Mouse (Mus musculus): ENCODE data around the gene Cyp2f2. TPM values are rescaled to one million over a fixed set of nuclear protein-coding genes. Genes with fewer than 3 reads are reported as not detected.

Gene Cyp2f2
- polyA plus RNA-seq (2015; fragmentation: Nextera tagmentation; extraction: Ambion mirVana) = 0.30 and 0.49 TPM in 2 replicates

GRCm38 (mm10) chr7:27119676-27120075 lies at the start of gene Cyp2f2:
Gene Cyp2f2 (plus strand): TSS chr7:27119909.
- ATAC-seq (ENCODE audit: low FRiP score, low TSS enrichment) = no peak
- Histone ChIP-seq H3K4me3 (ENCODE audit: low read length) (no peak within 1 kb of the TSS), H3K4me1 (ENCODE audit: insufficient read depth, low read length) (no peaks in the 10 kb centered on the region), H3K36me3 (ENCODE audit: insufficient read depth, low read length) (no peaks in the 10 kb centered on the region), H3K27me3 (ENCODE audit: insufficient read depth, low read length) (no peaks in the 10 kb centered on the region), H3K4me2 (replicated peaks; ENCODE audit: low read depth, low read length) (no peak within 1 kb of the TSS), H3K27ac (ENCODE audit: low read length) (no peak within 1 kb of the TSS), H3K9ac (replicated peaks; ENCODE audit: low read length) (no peak within 1 kb of the TSS), H3K9me3 (ENCODE audit: low read length) (no peaks in the 10 kb centered on the region)

GRCm38 (mm10) chr7:27078641-27079040 lies 41.1 kb upstream of the Cyp2f2 start:
- WGBS = 79% methylated on average over 1 of the region's 1 CpGs
- no peaks in the 10 kb centered on the region for H3K27me3 ChIP-seq (ENCODE audit: insufficient read depth, low read length)
- no peak overlapping the region for H3K9ac ChIP-seq (replicated peaks; ENCODE audit: low read length)
- no peaks in the 10 kb centered on the region for H3K36me3 ChIP-seq (ENCODE audit: insufficient read depth, low read length)
- no peak overlapping the region for H3K4me2 ChIP-seq (replicated peaks; ENCODE audit: low read depth, low read length)
- ATAC-seq (ENCODE audit: low FRiP score, low TSS enrichment) = no peak
- H3K9me3 ChIP-seq (ENCODE audit: low read length) = no peaks in the 10 kb centered on the region
- no peak overlapping the region for H3K4me3 ChIP-seq (ENCODE audit: low read length)
- H3K27ac ChIP-seq (ENCODE audit: low read length) = no peak overlapping the region
- no peaks in the 10 kb centered on the region for H3K4me1 ChIP-seq (ENCODE audit: insufficient read depth, low read length)

- peak; percentile 89 for ATAC-seq (ENCODE audit: low FRiP score, low TSS enrichment)
- Histone ChIP-seq H3K36me3 (ENCODE audit: insufficient read depth, low read length) (no peaks in the 10 kb centered on the region), H3K27ac (ENCODE audit: low read length) (peak overlapping the region; percentile 46; the same call in 1 of the 2 replicates), H3K9ac (replicated peaks; ENCODE audit: low read length) (no peak overlapping the region), H3K4me3 (ENCODE audit: low read length) (no peak overlapping the region), H3K9me3 (ENCODE audit: low read length) (no peaks in the 10 kb centered on the region), H3K4me1 (ENCODE audit: insufficient read depth, low read length) (no peaks in the 10 kb centered on the region), H3K4me2 (replicated peaks; ENCODE audit: low read depth, low read length) (no peak overlapping the region), H3K27me3 (ENCODE audit: insufficient read depth, low read length) (no peaks in the 10 kb centered on the region)
- 23% methylated on average over 2 of the region's 2 CpGs for WGBS
These were observed 38.1 kb upstream of the Cyp2f2 start for GRCm38 (mm10) chr7:27081625-27082024.

- Histone ChIP-seq H3K9ac (replicated peaks; ENCODE audit: low read length) (no peak overlapping the region), H3K27me3 (ENCODE audit: insufficient read depth, low read length) (no peaks in the 10 kb centered on the region), H3K36me3 (ENCODE audit: insufficient read depth, low read length) (no peaks in the 10 kb centered on the region), H3K4me2 (replicated peaks; ENCODE audit: low read depth, low read length) (no peak overlapping the region), H3K9me3 (ENCODE audit: low read length) (no peaks in the 10 kb centered on the region), H3K4me1 (ENCODE audit: insufficient read depth, low read length) (no peaks in the 10 kb centered on the region), H3K27ac (ENCODE audit: low read length) (no peak overlapping the region), H3K4me3 (ENCODE audit: low read length) (no peak overlapping the region)
- peak; percentile 74; the same call in 1 of the 2 replicates for ATAC-seq (ENCODE audit: low FRiP score, low TSS enrichment)
- 72% methylated on average over 4 of the region's 4 CpGs for WGBS
These were observed 28.7 kb upstream of the Cyp2f2 start for GRCm38 (mm10) chr7:27091039-27091438.

- Histone ChIP-seq H3K4me1 (ENCODE audit: insufficient read depth, low read length) (no peaks in the 10 kb centered on the region), H3K4me2 (replicated peaks; ENCODE audit: low read depth, low read length) (no peak overlapping the region), H3K9ac (replicated peaks; ENCODE audit: low read length) (no peak overlapping the region), H3K27me3 (ENCODE audit: insufficient read depth, low read length) (no peaks in the 10 kb centered on the region), H3K4me3 (ENCODE audit: low read length) (no peak overlapping the region), H3K27ac (ENCODE audit: low read length) (no peak overlapping the region), H3K36me3 (ENCODE audit: insufficient read depth, low read length) (no peaks in the 10 kb centered on the region), H3K9me3 (ENCODE audit: low read length) (no peaks in the 10 kb centered on the region)
- ATAC-seq (ENCODE audit: low FRiP score, low TSS enrichment) = no peak
- 60% methylated on average over 7 of the region's 7 CpGs for whole genome bisulfite sequencing
These were observed 27.5 kb upstream of the Cyp2f2 start for GRCm38 (mm10) chr7:27092038-27092703.

- Histone ChIP-seq H3K36me3 (ENCODE audit: insufficient read depth, low read length) (no peaks in the 10 kb centered on the region), H3K27ac (ENCODE audit: low read length) (no peak overlapping the region), H3K4me1 (ENCODE audit: insufficient read depth, low read length) (no peaks in the 10 kb centered on the region), H3K9me3 (ENCODE audit: low read length) (no peaks in the 10 kb centered on the region), H3K4me2 (replicated peaks; ENCODE audit: low read depth, low read length) (no peak overlapping the region), H3K4me3 (ENCODE audit: low read length) (no peak overlapping the region), H3K9ac (replicated peaks; ENCODE audit: low read length) (no peak overlapping the region), H3K27me3 (ENCODE audit: insufficient read depth, low read length) (no peaks in the 10 kb centered on the region)
- no peak for ATAC-seq (ENCODE audit: low FRiP score, low TSS enrichment)
- 45% methylated on average over 1 of the region's 1 CpGs for WGBS
These were observed 26.8 kb upstream of the Cyp2f2 start for GRCm38 (mm10) chr7:27092882-27093281.

- Histone ChIP-seq H3K27ac (ENCODE audit: low read length) (no peak overlapping the region), H3K9me3 (ENCODE audit: low read length) (peaks cover 8% of the 10 kb centered on the region; the same call in 1 of the 2 replicates), H3K4me1 (ENCODE audit: insufficient read depth, low read length) (no peaks in the 10 kb centered on the region), H3K27me3 (ENCODE audit: insufficient read depth, low read length) (no peaks in the 10 kb centered on the region), H3K9ac (replicated peaks; ENCODE audit: low read length) (no peak overlapping the region), H3K4me3 (ENCODE audit: low read length) (no peak overlapping the region), H3K4me2 (replicated peaks; ENCODE audit: low read depth, low read length) (no peak overlapping the region), H3K36me3 (ENCODE audit: insufficient read depth, low read length) (no peaks in the 10 kb centered on the region)
- ATAC-seq (ENCODE audit: low FRiP score, low TSS enrichment) = no peak
- 77% methylated on average over 5 of the region's 5 CpGs for WGBS
These were observed 14.8 kb upstream of the Cyp2f2 start for GRCm38 (mm10) chr7:27104882-27105281.

GRCm38 (mm10) chr7:27110327-27110726 lies 9.4 kb upstream of the Cyp2f2 start:
- H3K9me3 ChIP-seq (ENCODE audit: low read length) = peaks cover 8% of the 10 kb centered on the region; the same call in 1 of the 2 replicates
- no peak for ATAC-seq (ENCODE audit: low FRiP score, low TSS enrichment)
- H3K27me3 ChIP-seq (ENCODE audit: insufficient read depth, low read length) = no peaks in the 10 kb centered on the region
- no peak overlapping the region for H3K27ac ChIP-seq (ENCODE audit: low read length)
- H3K36me3 ChIP-seq (ENCODE audit: insufficient read depth, low read length) = no peaks in the 10 kb centered on the region
- H3K4me1 ChIP-seq (ENCODE audit: insufficient read depth, low read length) = no peaks in the 10 kb centered on the region
- no peak overlapping the region for H3K4me2 ChIP-seq (replicated peaks; ENCODE audit: low read depth, low read length)
- no peak overlapping the region for H3K9ac ChIP-seq (replicated peaks; ENCODE audit: low read length)
- no peak overlapping the region for H3K4me3 ChIP-seq (ENCODE audit: low read length)

GRCm38 (mm10) chr7:27111038-27111437 lies 8.7 kb upstream of the Cyp2f2 start:
- peaks cover 8% of the 10 kb centered on the region; the same call in 1 of the 2 replicates for H3K9me3 ChIP-seq (ENCODE audit: low read length)
- no peak for ATAC-seq (ENCODE audit: low FRiP score, low TSS enrichment)
- WGBS = 90% methylated on average over 1 of the region's 1 CpGs
- H3K4me3 ChIP-seq (ENCODE audit: low read length) = no peak overlapping the region
- no peaks in the 10 kb centered on the region for H3K36me3 ChIP-seq (ENCODE audit: insufficient read depth, low read length)
- no peaks in the 10 kb centered on the region for H3K4me1 ChIP-seq (ENCODE audit: insufficient read depth, low read length)
- no peak overlapping the region for H3K27ac ChIP-seq (ENCODE audit: low read length)
- no peak overlapping the region for H3K9ac ChIP-seq (replicated peaks; ENCODE audit: low read length)
- H3K4me2 ChIP-seq (replicated peaks; ENCODE audit: low read depth, low read length) = no peak overlapping the region
- H3K27me3 ChIP-seq (ENCODE audit: insufficient read depth, low read length) = no peaks in the 10 kb centered on the region

- Histone ChIP-seq H3K9ac (replicated peaks; ENCODE audit: low read length) (no peak overlapping the region), H3K36me3 (ENCODE audit: insufficient read depth, low read length) (no peaks in the 10 kb centered on the region), H3K27me3 (ENCODE audit: insufficient read depth, low read length) (no peaks in the 10 kb centered on the region), H3K4me1 (ENCODE audit: insufficient read depth, low read length) (no peaks in the 10 kb centered on the region), H3K4me2 (replicated peaks; ENCODE audit: low read depth, low read length) (no peak overlapping the region), H3K9me3 (ENCODE audit: low read length) (peaks cover 8% of the 10 kb centered on the region; the same call in 1 of the 2 replicates), H3K4me3 (ENCODE audit: low read length) (no peak overlapping the region), H3K27ac (ENCODE audit: low read length) (no peak overlapping the region)
- no peak for ATAC-seq (ENCODE audit: low FRiP score, low TSS enrichment)
- 73% methylated on average over 3 of the region's 3 CpGs for WGBS
These were observed 7.7 kb upstream of the Cyp2f2 start for GRCm38 (mm10) chr7:27111987-27112386.

Data from kidney, embryonic 16.5 days (tissue).